Mouse (Mus musculus): ENCODE measurements around the gene Zc2hc1b.

DNA sequence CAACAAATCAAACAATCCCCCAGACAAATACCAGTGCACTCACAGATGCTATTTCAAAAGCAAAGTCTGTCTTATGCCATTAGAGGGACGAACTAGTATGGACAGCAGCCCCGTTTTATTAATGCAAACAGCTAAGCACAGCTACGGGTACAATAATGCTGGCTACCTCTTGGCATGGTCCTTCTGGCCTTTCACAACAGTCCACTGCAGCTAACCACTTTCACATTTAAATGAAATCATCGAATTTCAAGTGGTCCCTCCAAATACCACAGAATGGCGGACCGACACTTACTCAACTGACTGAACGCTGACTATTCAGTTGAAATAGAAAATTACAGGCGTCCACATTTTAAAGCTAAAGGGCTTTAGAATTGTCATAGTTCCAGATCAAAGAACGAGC is 34.5 kb upstream of the Zc2hc1b start:
- TF ChIP-seq GATA1 (IDR thresholded peaks at IDR 0.05; ENCODE audit: borderline replicate concordance, low read length) (no peak), FLI1 (IDR thresholded peaks at IDR 0.05; ENCODE audit: low read length) (no peak)
